Mouse (Mus musculus): ENCODE results near the gene Arl4c.

The Arl4c gene

GRCm38 (mm10) chr1:88699856-88700791 is 1.9 kb downstream of the Arl4c start:
- DNase-seq, result peak; percentile 62 to 63

- DNase-seq, result peak; percentile 48 to 51
Observed at GRCm38 (mm10) chr1:88699401-88699800, 2.6 kb downstream of the Arl4c start.

- DNase-seq, result no peak
Observed at GRCm38 (mm10) chr1:88698926-88699325, 3.1 kb downstream of the Arl4c start.

- DNase-seq, result no peak
Observed at GRCm38 (mm10) chr1:88698131-88698530, 3.9 kb downstream of the Arl4c start.

GRCm38 (mm10) chr1:88696408-88696807 is 5.6 kb downstream of the Arl4c start:
- no peak for DNase-seq

- DNase-seq, result peak; percentile 47 to 62
Observed at GRCm38 (mm10) chr1:88694353-88694752, 7.7 kb downstream of the Arl4c start.

GRCm38 (mm10) chr1:88692293-88692827 is 9.7 kb downstream of the Arl4c start:
- DNase-seq, result no peak

- DNase-seq, result no peak
Observed at GRCm38 (mm10) chr1:88690601-88691000, 11.4 kb downstream of the Arl4c start.

GRCm38 (mm10) chr1:88684765-88685164 is 17.3 kb downstream of the Arl4c start:
- no peak for DNase-seq

- no peak for DNase-seq
Observed at GRCm38 (mm10) chr1:88681596-88681995, 20.4 kb downstream of the Arl4c start.

GRCm38 (mm10) chr1:88680804-88681203 is 21.2 kb downstream of the Arl4c start:
- DNase-seq, result no peak

- no peak for DNase-seq
Observed at GRCm38 (mm10) chr1:88678231-88678739, 23.7 kb downstream of the Arl4c start.

- no peak for DNase-seq
Observed at GRCm38 (mm10) chr1:88670807-88671206, 31.2 kb downstream of the Arl4c start.

- no peak for DNase-seq
Observed at GRCm38 (mm10) chr1:88668846-88669810, 32.9 kb downstream of the Arl4c start.

- DNase-seq, result no peak
Observed at GRCm38 (mm10) chr1:88668353-88668752, 33.7 kb downstream of the Arl4c start.

- no peak for DNase-seq
Observed at GRCm38 (mm10) chr1:88664623-88665022, 37.4 kb downstream of the Arl4c start.

- no peak for DNase-seq
Observed at GRCm38 (mm10) chr1:88662736-88663135, 39.3 kb downstream of the Arl4c start.

- no peak for DNase-seq
Observed at GRCm38 (mm10) chr1:88661209-88661608, 40.8 kb downstream of the Arl4c start.

- peak; percentile 74 to 81 for DNase-seq
Observed at GRCm38 (mm10) chr1:88658290-88658857, 43.6 kb downstream of the Arl4c start.

- no peak for DNase-seq
Observed at GRCm38 (mm10) chr1:88656096-88656480, 45.9 kb downstream of the Arl4c start.

GRCm38 (mm10) chr1:88655473-88656095 is 46.4 kb downstream of the Arl4c start:
- DNase-seq, result no peak
